In the genomic region with DNA sequence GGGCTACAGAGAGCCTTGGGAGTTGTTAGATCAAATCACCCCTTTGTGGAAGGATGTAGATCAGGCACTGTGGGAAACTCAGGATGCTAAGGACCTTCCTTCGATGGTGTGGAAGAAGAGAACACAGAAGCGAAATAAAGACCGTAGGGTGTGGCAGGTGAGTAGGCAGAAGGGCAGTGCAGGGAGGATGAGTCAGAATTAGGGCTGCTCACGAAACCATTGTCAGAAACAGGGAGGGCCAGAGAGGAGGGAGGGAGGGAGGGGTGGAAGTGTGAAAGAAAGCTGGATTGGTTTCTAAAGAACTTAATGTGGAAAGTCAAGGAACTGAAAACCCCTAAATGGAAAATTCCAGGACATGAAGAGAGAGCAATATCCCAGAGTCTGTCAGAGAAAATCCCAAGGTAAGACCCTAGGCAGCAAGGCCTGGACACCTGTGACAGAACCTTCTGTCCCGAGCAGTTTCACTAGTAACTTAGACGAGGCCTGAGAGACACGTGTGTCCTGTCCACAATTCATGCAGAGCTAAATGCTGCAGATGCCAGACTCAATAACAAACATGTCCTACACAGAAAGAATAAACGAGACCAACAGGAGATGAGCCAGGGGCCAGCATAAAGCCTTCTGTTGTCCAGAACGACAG, we compare ENCODE assay signal across 24 mouse cellular contexts. TPM values are rescaled to one million over a fixed set of nuclear protein-coding genes. Genes with fewer than 3 reads are reported as not detected.
DNase-seq lines count a peak whose midpoint lies in the region; ATAC-seq and TF ChIP-seq lines count a peak whose summit lies in the region.
"Had no signal": no experiment of that assay in that cellular context is flagged by ENCODE, and none has a peak within 500 bp of the region (broad histone marks: within the 10 kb centered on the region; RNA-seq: fewer than 3 reads in every experiment).

No protein-coding gene starts in this region.

- H3K79me3 ChIP-seq in C2C12 (ENCODE audit: low read depth) = peaks cover 8% of the 10 kb centered on the region

- no peaks in the 10 kb centered on the region for H3K4me1 ChIP-seq in liver, embryonic 11.5 days (replicated peaks; ENCODE audit: control insufficient read depth, insufficient read depth, low read length)
- 0 out of 2 replicates have a peak, but pooled peaks cover 9% of the 10 kb centered on the region for H3K4me1 ChIP-seq in liver, embryonic 12.5 days
- no peaks in the 10 kb centered on the region for H3K4me1 ChIP-seq in forebrain, embryonic 14.5 days (ENCODE audit: control insufficient read depth, insufficient read depth, low read length)
- H3K4me1 ChIP-seq: heart, embryonic 12.5 days; hindbrain, embryonic 12.5 days had no signal

- no peak overlapping the region for H3K4me2 ChIP-seq in liver, embryonic 11.5 days
- no peak overlapping the region for H3K4me2 ChIP-seq in liver, embryonic 12.5 days
- no peak overlapping the region for H3K4me2 ChIP-seq in forebrain, embryonic 14.5 days (ENCODE audit: low read length)
- H3K4me2 ChIP-seq: embryonic facial prominence, embryonic 15.5 days; heart, embryonic 12.5 days; hindbrain, embryonic 12.5 days had no signal

- DNase-seq in liver, embryonic 11.5 days (ENCODE audit: low spot score) = peak; percentile 9
- DNase-seq in 3T3-L1 (ENCODE audit: low read depth, low spot score) = peak; percentile 32
- no peak for DNase-seq in forebrain, embryonic 14.5 days (ENCODE audit: low spot score)
- DNase-seq: adrenal gland, postnatal 14 days; cerebellum, adult 18-20 months; cerebellum, postnatal 10 days; embryo, embryonic 11 days; gastrocnemius, postnatal 10 days; heart, adult 2 months; heart, postnatal 4 days had no signal

- 76% methylated on average over 9 of the region's 9 CpGs for WGBS in liver, embryonic 11.5 days
- WGBS in liver, embryonic 12.5 days (ENCODE audit: insufficient replicate concordance) = 62% methylated on average over 9 of the region's 9 CpGs
- WGBS in forebrain, embryonic 14.5 days = 81% methylated on average over 9 of the region's 9 CpGs

- H3K79me2 ChIP-seq in C2C12 (ENCODE audit: control insufficient read depth, insufficient read depth) = peaks cover 51% of the 10 kb centered on the region

- no peak for TF ChIP-seq CTCF in C2C12 (IDR thresholded peaks at IDR 0.05; ENCODE audit: control insufficient read depth, insufficient read depth, insufficient read length)

- no peaks in the 10 kb centered on the region for H3K27me3 ChIP-seq in liver, embryonic 11.5 days (replicated peaks; ENCODE audit: control insufficient read depth, insufficient read depth, low read length)
- H3K27me3 ChIP-seq in liver, embryonic 12.5 days (replicated peaks) = peaks cover 21% of the 10 kb centered on the region
- H3K27me3 ChIP-seq in C2C12 (ENCODE audit: control insufficient read depth, insufficient read depth, insufficient read length) = no peaks in the 10 kb centered on the region
- no peaks in the 10 kb centered on the region for H3K27me3 ChIP-seq in forebrain, embryonic 14.5 days (replicated peaks; ENCODE audit: control insufficient read depth, insufficient read depth, low read length)
- H3K27me3 ChIP-seq: embryonic facial prominence, embryonic 15.5 days; heart, embryonic 12.5 days; hindbrain, embryonic 12.5 days had no signal

- no peaks in the 10 kb centered on the region for H3K9me3 ChIP-seq in liver, embryonic 11.5 days (ENCODE audit: control insufficient read depth, low read length)
- H3K9me3 ChIP-seq in liver, embryonic 12.5 days (replicated peaks) = no peaks in the 10 kb centered on the region
- no peaks in the 10 kb centered on the region for H3K9me3 ChIP-seq in forebrain, embryonic 14.5 days (replicated peaks; ENCODE audit: control insufficient read depth, low read length)
- H3K9me3 ChIP-seq: embryonic facial prominence, embryonic 15.5 days; G1E; heart, embryonic 12.5 days; hindbrain, embryonic 12.5 days had no signal

- no peaks in the 10 kb centered on the region for H3K36me3 ChIP-seq in liver, embryonic 11.5 days (ENCODE audit: control insufficient read depth, insufficient read depth, low read length)
- H3K36me3 ChIP-seq in liver, embryonic 12.5 days = no peaks in the 10 kb centered on the region
- H3K36me3 ChIP-seq in C2C12 (ENCODE audit: control insufficient read depth, insufficient read depth) = no peaks in the 10 kb centered on the region
- no peaks in the 10 kb centered on the region for H3K36me3 ChIP-seq in forebrain, embryonic 14.5 days (ENCODE audit: control insufficient read depth, insufficient read depth, low read length)
- H3K36me3 ChIP-seq: embryonic facial prominence, embryonic 15.5 days; G1E; heart, embryonic 12.5 days; hindbrain, embryonic 12.5 days had no signal

- H3K27ac ChIP-seq in liver, embryonic 11.5 days (ENCODE audit: low read depth, low read length) = no peak overlapping the region
- H3K27ac ChIP-seq in liver, embryonic 12.5 days = no peak overlapping the region
- no peak overlapping the region for H3K27ac ChIP-seq in forebrain, embryonic 14.5 days (ENCODE audit: low read depth, low read length)
- H3K27ac ChIP-seq: embryonic facial prominence, embryonic 15.5 days; heart, adult 2 months; hindbrain, embryonic 12.5 days had no signal

- H3K4me3 ChIP-seq in liver, embryonic 11.5 days (ENCODE audit: low read depth, low read length) = no peak overlapping the region
- no peak overlapping the region for H3K4me3 ChIP-seq in liver, embryonic 12.5 days
- H3K4me3 ChIP-seq in C2C12 (ENCODE audit: insufficient read depth, poor library complexity, severe bottlenecking) = no peak overlapping the region
- H3K4me3 ChIP-seq in forebrain, embryonic 14.5 days (ENCODE audit: low read depth, low read length) = no peak overlapping the region
- H3K4me3 ChIP-seq: embryonic facial prominence, embryonic 15.5 days; erythroblast, embryonic 14.5 days; heart, adult 2 months; heart, embryonic 12.5 days; hindbrain, embryonic 12.5 days had no signal

- H3ac ChIP-seq in C2C12 (ENCODE audit: control insufficient read depth, insufficient read length, low read depth) = no peak overlapping the region

- no peak for ATAC-seq in liver, embryonic 11.5 days (replicated peaks; ENCODE audit: low FRiP score)
- no peak for ATAC-seq in liver, embryonic 12.5 days
- no peak for ATAC-seq in forebrain, embryonic 14.5 days
- no peak for ATAC-seq in cerebellum, adult (ENCODE audit: insufficient number of reproducible peaks, low FRiP score, low TSS enrichment)
- ATAC-seq: forebrain, embryonic 16.5 days; hindbrain, embryonic 16.5 days; inflammation-experienced regulatory T-cells, adult 6 months; intestine, postnatal 0 days had no signal

- no peak overlapping the region for H3K9ac ChIP-seq in liver, embryonic 11.5 days (ENCODE audit: low read depth, low read length)
- H3K9ac ChIP-seq in liver, embryonic 12.5 days = no peak overlapping the region
- no peak overlapping the region for H3K9ac ChIP-seq in forebrain, embryonic 14.5 days (ENCODE audit: low read length)
- H3K9ac ChIP-seq: embryonic facial prominence, embryonic 15.5 days; heart, embryonic 12.5 days; hindbrain, embryonic 12.5 days had no signal

TF ChIP-seq in C2C12, 6 proteins besides CTCF, POLR2A, EP300 and RAD21:
- TF ChIP-seq MYOD1 (IDR thresholded peaks at IDR 0.05; ENCODE audit: control insufficient read depth, insufficient read length, low read depth) (peak; percentile 33), MAX (IDR thresholded peaks at IDR 0.05) (peak; percentile 49), CEBPB (IDR thresholded peaks at IDR 0.05; ENCODE audit: low read depth) (no peak)
TF ChIP-seq in C2C12: peak in this region for 2.

RNA-seq across cellular contexts. Expression of a gene that starts 4.3 kb away (rescaled TPM):
- polyA plus RNA-seq in liver, embryonic 11.5 days (2014; fragmentation: Nextera tagmentation; extraction: Ambion mirVana) = 0.26 and 0.31 TPM in 2 replicates
- 0.37 and 0.45 TPM in 2 replicates for polyA plus RNA-seq in liver, embryonic 12.5 days (2016; fragmentation: Nextera tagmentation; extraction: Ambion mirVana)
- 6.5 TPM for polyA plus RNA-seq in C2C12 (2012; fragmentation: generic; extraction: Trizol)
- 0.52 and 0.53 TPM in 2 replicates for polyA plus RNA-seq in forebrain, embryonic 14.5 days (2014; fragmentation: Nextera tagmentation; extraction: Ambion mirVana)
- polyA plus RNA-seq: erythroblast, embryonic 14.5 days had no signal

RNA-seq across cellular contexts. Expression of a gene that starts 39.0 kb away (rescaled TPM):
- polyA plus RNA-seq in liver, embryonic 11.5 days (2014; fragmentation: Nextera tagmentation; extraction: Ambion mirVana) = 0.09 TPM in 1 of 2 replicates, not detected in the other
- 0.06 TPM in 1 of 2 replicates, not detected in the other for polyA plus RNA-seq in liver, embryonic 12.5 days (2016; fragmentation: Nextera tagmentation; extraction: Ambion mirVana)
- not detected for polyA plus RNA-seq in C2C12 (2012; fragmentation: generic; extraction: Trizol)
- 0.09 TPM in 1 of 2 replicates, not detected in the other for polyA plus RNA-seq in forebrain, embryonic 14.5 days (2014; fragmentation: Nextera tagmentation; extraction: Ambion mirVana)
- polyA plus RNA-seq: embryonic facial prominence, embryonic 11.5 days; erythroblast, embryonic 14.5 days; forebrain, embryonic 11.5 days; forebrain, embryonic 16.5 days; G1E; heart, embryonic 12.5 days; intestine, postnatal 0 days had no signal
